Mouse (Mus musculus) left cerebral cortex, postnatal 14 days (tissue): ENCODE measurements around the gene Pla2g2f. TPM values are rescaled to one million over a fixed set of nuclear protein-coding genes. Genes with fewer than 3 reads are reported as not detected.
A peak's percentile ranks its signal among the peaks of the same experiment; 100 is the strongest.

Experiments
- DNase-seq, 2 experiments: peaks; one replicate each; pipeline ENCODE4 v3.0.0; 2021 to 2022; ENCODE audit warnings: low spot score in 2 of 2, mixed read lengths in 1 of 2
- intact Hi-C: fragments of 180-260 bp; cut with DNase I; formaldehyde crosslinking; loops from one replicate; pipeline ENCODE4 v1.15.1; 2025
- total RNA-seq, 2 experiments: library from RNA; stranded (reverse); gene quantifications; 2 replicates each; pipeline ENCODE4 v1.2.3; 2021

Gene Pla2g2f
- total RNA-seq, 2 experiments from 2014 or later: 0.21 to 0.29 TPM

DNA sequence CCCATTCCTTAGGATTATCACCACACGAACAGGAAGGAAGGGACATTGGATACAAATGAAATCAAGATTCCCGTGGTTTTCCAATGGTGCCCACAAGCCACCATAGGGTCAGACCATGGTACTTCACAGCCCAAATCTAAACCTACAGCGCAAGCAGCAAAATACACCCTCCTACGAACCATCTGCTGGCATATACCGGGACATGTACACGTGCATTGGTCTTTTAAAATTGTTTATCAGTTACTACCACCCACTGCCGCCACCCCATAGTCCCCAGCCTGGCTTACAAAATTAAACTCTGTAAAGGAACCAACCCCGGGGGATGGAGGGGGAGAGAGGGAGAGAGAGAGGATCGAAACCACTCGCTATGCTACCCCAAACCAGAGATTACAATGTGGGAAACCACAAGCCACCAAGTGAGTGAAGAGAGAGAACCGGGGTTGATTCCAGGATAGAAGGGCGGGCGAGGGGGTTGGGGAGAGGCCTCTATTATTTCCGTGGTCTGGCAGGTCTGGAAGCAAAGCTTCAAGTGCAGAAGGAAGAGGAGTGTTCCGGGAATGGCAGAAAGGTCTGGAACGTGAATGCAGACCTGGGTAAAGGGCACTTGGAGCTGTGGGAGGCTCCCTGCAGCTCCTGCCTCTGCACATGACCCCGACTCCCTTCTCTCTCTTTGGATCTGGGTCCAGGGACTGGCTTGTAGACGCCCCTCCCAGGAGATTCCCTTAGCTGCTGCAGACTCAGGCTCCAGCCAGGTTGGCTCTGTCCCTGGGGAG, 32.9 kb downstream of the Pla2g2f start, which contains the start of gene Pla2g2c:
Gene Pla2g2c, plus strand, starts transcription at position 439 of the 773 bp plus-strand sequence.
- intact Hi-C loops: no loop called here
- peak; percentile 63 to 73 for DNase-seq

DNA sequence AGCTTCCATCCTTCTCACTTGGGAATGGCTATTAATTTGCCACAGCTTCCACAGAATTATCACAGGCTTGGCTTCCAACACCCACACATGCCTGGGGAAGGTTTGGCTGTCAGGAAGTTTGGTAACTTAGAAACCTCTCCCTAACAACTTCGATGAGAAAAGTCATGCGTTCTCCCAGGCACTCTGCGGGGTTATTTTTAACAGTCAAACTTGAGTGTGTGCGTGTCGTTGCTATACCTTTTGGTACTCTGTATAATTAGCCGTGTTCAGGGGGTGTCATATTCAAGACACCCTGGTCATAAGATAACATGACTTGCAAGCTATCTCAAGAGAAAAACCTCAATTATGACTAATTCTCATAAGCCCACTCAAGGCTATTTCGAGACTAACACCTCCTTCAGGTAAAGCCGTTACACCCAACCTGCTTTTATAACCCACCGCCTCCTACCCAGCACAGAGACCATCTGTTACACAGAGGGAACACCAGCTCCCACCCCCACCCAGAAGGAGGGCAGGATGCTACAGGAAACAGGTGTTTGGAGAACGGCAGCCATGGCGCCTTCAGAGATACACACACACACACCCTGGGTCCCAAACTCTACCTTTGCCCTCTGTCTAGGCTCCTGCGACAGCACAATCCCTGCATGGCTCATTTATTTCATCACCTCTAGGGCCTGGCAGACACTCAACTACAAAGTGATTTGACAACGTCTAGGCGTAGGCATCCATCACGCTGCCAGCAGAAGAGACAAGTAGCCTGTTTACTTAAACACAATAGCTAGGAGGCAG, 33.7 kb downstream of the Pla2g2f start:
- intact Hi-C loops: no loop called here
- peak; percentile 75 to 90 for DNase-seq

DNA sequence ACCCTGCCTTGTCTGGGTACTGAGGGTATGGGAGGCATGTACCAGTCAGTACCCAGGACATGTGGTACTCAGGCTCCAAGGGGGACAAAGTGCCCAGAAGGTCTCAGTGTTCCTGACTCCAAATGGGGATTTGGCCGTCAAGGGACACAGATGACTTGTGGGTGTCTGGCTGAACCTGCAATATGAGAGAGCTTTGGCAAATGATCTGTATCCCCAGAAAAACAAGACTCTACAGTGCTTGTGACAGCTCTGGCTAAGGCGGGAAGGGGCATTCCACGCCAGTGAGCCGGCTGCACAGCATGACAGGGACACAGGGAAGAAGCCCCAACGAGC, 38.2 kb downstream of the Pla2g2f start:
- no peak for DNase-seq
- intact Hi-C loops: no loop called here

DNA sequence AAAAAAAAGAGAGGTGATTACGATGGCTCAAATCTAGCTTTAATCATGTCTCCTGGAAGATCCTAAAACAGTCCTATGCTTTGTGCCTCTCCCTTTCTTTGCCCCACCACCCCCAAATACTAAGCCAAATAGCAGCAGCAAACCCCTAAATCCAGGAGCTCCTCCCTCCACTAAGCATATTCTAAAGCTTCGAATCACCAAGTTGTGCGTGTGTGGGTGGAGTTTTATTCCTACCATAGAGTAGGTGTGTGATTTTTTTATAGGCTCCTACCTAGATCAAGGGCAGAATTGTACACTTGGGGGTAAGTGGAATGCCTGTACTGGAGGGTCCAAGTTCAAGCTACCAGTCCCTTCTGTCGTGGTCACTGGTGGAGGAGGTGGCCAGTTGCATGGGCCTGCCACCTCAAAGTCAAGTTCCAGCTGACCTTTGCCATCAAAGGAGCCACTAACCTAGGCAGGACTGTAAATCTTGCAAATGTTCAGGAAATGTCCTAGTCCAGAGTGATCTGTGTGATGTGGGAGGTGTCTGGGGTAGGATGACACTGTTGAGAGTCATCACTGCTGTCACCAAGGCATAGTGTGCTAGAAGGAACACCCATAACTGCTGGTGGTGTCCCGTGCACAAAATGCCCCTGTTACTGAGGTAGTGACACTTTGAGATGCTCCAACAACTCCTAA, 38.7 kb downstream of the Pla2g2f start:
- intact Hi-C loops: no loop called here

DNA sequence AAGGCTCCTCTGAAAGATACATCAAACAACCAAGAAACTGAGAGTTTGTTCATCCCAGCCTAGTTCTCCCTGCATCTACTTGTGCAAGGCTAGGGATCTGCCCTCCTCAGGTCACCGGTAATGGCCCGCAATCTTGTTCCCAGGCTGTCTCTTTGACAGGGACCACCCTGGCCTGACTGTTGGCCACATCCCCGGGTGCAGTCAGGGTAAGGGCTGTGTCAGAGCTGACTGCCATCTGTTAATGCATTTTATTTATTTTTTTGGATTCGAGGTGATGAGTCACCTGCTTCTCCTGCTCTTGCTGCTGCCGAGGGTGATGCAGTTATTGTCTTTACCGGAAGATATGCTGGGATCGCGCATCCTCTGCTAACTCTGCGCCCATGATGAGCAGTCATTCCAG, 40.7 kb downstream of the Pla2g2f start:
- intact Hi-C loops: no loop called here
- no peak for DNase-seq

More for the DNA sequence above, 38.7 kb downstream of the Pla2g2f start:
- no peak for DNase-seq

DNA sequence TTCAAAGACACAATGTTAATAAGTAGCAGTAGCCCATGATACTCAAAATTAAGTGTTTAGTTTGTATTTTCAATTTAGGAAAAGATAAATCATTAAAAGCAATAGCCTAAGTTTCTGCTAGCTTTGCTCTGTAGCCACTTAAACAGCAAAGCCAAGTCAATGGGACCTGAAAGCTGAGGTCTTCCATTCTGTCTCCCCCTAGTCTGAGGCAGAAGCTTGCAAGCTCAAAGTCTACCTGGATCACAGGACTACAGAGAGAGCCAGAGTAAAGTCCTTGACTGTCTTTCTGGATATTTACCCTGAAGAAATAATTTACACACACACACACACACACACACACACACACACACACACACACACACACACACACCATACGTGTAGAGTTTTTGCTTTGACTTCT, 43.2 kb downstream of the Pla2g2f start:
- DNase-seq: no peak
- intact Hi-C loops: no loop called here

DNA sequence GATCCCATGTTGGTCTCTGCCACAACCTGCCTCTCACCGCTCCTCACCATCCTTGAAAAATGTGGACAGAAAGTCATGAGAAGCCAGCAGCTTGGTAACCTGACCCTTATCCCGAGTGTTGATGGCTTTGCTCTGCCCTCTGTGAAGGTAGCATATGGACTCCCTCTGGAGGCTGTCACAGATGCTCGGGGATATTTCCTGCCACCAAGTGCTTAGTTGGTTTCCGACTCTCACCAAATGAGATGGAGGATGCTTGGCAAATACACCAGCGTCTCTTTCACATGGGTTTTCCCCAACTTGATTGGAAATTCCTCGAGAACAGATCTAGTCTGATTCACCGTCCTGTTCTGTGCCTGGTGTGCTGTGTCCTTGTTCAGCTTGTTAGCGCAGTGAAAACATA, 44.8 kb downstream of the Pla2g2f start:
- intact Hi-C loops: no loop called here

DNA sequence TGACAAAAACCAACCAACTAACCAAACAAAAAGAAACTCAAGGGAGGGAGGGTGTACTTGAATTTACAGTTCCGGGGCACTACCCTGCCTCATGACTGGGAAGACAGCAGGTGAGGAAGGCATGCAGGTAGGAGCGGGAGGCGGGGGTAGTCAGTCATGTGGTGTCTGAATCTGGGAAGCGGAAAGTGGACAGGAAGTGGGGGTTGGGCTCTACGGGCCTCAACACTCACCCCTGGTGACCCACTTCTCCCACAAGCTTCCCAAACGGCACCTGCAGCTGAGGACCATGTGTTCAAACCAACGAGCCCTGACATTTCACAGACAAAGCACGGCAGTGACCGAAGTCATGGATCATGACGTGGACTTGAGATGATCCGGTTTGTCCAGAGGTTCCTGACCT, 45.3 kb downstream of the Pla2g2f start:
- DNase-seq: no peak
- intact Hi-C loops: no loop called here

More for the DNA sequence above, 44.8 kb downstream of the Pla2g2f start:
- DNase-seq: no peak

DNA sequence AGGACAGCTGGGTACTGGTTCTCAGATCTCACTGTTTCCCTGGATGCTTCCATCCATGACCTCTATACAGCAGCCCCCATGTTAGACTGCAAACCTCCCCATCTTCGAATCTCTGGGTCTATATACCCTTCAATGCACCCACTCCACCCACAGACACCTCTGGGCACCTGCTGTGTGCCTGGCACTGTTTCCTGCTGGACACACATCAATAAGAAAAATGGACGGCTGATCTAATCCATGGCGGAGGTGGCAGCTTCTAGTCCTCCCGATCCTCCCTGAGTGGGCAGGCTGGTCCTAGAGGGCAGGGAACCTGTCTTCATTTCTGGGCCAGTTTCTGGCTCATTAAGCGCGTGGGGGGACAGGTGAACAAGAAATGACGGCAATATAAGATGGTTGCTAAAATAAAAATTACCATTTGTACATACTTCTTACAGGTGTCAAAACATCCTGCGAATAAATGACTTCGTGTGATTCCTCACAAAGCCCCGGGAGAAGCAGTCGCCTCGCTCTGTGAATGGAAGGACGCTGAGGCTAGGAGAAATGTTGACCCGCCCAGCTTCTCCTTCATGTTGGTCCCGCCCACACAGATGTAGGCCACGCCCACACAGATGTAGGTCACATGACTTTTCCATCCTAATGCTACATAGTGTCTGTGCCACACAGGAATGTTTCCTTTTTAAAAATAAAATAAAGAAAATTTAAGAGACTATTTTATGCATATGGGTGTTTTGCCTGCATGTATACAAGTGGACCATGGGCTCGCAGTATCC, 46.2 kb downstream of the Pla2g2f start:
- intact Hi-C loops: no loop called here
- DNase-seq: no peak

DNA sequence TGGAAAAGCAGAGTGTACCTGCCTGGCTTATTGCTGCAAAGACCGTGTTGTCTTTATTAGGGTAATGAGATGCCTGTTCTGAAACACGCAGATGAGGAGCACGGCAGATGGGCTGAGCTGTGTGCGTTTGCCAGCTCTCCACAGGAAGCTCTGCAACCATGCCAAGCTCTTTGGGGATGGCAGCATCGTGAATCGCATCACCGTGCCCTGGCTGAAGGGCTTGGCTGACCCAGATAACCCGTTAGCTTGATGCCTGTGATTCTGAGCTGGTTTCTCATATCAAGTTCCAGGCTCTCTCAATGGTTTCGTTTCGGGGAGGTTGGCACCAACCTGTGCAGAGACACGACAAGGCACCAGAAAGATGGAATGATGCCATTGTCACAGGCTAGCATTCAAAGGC, 46.8 kb downstream of the Pla2g2f start:
- DNase-seq: no peak
- intact Hi-C loops: no loop called here

DNA sequence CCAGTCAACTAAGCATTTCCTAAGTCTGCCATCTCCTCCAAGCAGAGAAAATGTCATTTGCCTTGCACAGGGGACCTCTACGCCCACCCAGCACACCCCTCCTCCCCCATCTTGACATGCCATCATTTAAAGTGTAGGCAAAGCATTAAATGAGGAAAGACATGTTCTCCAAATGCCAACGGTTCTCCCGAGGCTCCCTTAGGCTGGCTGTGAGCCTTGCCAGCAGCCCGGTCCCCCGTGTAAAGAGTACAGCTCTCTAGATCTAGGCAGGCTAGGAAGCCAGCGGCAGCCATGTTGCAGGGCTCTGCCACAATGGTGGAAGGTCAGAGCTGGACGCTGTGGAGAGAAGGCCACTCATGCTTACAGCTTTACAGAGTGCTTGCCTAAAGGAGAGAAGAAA, 47.5 kb downstream of the Pla2g2f start:
- DNase-seq: no peak
- intact Hi-C loops: loop anchor here (2.0 kb wide), 1 partner anchor 141 kb away; no protein-coding TSS in a partner anchor

DNA sequence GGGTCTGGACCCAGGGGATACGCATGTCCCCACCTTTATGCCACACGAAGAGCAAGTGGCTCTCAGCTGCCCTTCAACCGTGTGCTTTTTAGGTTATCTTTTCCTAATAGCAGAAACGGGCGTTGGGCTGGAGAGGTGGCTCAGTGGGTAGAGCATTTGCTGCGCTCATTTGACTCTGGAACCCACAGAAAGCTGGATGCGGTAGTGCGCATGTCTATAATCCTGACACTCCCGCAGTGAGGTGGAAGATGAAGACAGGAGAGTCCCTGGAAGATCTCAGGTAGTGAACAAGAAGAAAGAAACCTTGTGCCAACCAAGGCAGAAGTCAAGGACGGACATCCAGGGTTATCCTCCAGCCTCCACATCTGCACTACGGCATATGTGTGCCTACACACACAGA, 48.2 kb downstream of the Pla2g2f start:
- intact Hi-C loops: loop anchor here (2.0 kb wide), 1 partner anchor 142 kb away; no protein-coding TSS in a partner anchor
- no peak for DNase-seq

DNA sequence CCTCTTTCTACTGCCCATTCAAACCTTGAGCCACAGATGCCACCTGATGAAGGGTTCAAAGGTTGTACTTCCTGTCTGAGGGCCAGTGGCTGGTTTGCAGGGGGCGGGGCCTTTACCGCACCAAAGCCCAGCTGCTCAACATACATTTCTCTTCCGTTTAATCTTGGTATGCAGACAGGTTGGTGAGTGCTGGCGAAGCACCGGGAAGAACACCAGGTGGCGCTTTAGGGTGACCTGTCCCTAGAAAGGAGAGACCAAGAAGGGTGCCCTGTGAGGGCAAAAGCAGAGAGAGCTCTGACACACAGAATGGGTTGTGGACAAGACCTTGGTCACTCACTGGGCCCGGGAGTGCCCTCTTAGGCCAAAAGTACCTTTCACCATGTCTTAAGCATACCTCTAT, 48.8 kb downstream of the Pla2g2f start:
- intact Hi-C loops: loop anchor here (1.0 to 2.0 kb wide), 2 partner anchors 40 to 142 kb away; no protein-coding TSS in a partner anchor
- DNase-seq: peak in 1 of 2 experiments; percentile 61

DNA sequence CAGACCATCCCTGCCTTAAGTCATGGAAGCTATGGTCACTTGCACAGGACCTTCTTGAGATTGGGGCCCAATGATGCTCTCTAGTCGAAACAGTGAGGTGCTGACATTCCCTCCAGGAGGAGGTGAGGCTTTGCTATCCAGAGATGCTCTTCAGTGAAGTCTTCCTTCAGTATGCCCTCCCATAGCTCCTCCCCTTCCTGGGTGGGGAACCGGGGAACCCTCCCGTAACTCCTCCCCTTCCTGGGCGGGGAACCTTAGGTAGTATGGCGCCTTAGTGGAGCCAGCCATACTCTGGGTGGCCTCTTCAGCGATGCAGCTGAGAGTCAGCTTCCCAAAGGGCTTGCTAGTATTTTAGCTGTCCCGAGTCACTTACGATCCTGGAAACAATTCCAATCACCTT, 50.8 kb downstream of the Pla2g2f start:
- intact Hi-C loops: no loop called here
- no peak for DNase-seq

DNA sequence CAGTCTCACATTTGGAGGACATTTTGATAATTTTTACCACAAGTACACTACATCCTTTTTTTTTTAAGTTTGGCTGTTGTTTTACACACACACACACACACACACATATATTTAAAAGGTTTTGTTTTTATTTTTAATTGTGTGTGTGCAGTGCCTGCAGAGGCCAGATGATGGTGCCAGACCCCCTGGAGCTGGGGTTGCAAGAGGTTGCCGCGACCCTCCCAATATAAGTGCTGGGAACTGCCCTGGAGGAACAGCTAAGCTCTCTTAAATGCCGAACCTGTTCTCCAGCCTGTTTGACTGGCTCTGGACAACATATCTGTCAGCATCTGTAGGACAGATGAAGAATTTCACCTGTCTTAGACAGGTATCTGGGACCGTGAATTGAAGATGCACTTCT, 53.3 kb downstream of the Pla2g2f start:
- no peak for DNase-seq
- intact Hi-C loops: loop anchor here (5.0 kb wide), 1 partner anchor 142 kb away; no protein-coding TSS in a partner anchor

DNA sequence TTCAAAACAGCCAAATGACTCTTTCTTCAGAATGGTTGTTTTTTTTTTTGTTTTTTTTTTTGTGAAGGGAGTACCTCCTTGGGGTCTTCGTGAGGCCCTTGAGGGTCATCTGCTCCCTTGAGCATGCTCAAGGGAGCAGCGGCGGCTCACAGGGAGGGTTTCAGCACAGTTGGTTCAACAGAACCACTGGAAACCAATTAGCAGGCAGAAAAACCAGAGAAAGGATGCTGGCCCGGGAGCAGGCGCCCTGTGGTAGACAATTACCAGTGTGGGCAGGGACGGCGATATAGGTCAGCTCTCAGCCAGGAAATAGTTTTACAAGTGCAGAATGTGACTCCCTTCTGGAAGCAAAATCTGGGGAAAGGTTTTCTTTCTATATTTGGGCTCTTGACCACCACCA, 53.8 kb downstream of the Pla2g2f start:
- DNase-seq: no peak
- intact Hi-C loops: loop anchor here (5.0 kb wide), 1 partner anchor 141 kb away; no protein-coding TSS in a partner anchor

DNA sequence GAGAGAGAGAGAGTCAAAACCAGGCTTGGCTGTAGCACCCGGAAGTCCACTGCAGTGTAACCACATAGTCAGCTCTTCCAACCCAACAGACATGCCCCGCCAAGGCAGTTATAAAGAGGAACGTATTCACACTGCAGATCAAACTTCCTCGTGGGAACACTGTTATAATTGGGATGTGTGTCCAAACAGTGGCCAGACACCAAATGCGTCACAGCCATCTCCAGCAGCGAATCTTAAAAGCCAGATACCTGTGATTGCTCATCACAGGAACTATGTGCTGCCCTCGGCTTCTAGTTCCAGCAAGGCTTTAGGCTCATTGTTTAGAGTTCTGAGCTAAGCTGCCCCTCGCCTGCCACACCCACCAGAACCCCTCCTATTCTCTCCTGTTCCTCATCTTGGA, 54.9 kb downstream of the Pla2g2f start:
- no peak for DNase-seq
- intact Hi-C loops: loop anchor here (5.0 kb wide), 1 partner anchor 140 kb away; no protein-coding TSS in a partner anchor

DNA sequence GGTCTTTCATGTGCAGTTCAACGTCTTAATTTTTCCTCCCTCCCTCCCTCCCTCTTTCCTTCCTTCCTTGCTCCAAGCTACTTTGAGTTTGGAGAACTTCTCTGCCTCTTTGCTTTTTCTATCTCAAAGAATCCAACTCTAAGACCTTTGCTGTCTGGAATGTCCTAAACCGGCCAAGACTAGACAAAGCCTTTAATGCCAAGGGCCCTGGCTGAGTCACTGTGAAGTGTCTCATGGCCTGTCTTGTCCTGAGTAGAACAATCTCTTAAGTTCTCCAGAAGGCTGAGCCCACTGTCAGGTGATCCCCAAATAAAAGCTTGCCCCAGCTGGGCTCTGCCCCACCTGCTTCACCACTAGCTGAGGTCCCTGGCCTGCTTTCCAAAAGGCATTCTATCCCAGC, 55.4 kb downstream of the Pla2g2f start:
- no peak for DNase-seq
- intact Hi-C loops: loop anchor here (5.0 kb wide), 1 partner anchor 140 kb away; no protein-coding TSS in a partner anchor

DNA sequence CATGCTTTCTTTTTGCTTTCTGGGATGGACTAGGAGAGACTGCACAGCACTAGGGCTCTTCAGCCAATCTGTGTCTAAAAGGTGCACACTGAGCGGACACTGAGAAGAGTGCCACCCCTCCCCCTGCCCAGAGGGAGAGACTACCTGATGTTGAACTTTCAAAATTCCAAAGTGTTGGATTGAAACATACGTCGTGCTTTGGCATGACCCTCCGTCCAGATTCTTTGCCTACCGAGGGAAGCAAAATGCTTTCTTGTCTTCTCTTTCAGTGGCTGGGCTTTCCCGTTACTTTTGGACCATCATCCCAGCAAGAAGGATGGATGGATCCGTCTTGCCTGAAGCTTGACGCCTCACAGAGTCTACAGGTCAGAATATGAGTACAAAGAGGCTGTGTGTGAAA, 56.3 kb downstream of the Pla2g2f start:
- intact Hi-C loops: loop anchor here (5.0 kb wide), 1 partner anchor 139 kb away; no protein-coding TSS in a partner anchor
- DNase-seq: no peak
